Mouse (Mus musculus) liver (tissue): ENCODE measurements around the gene Dtnbp1.

Experiments
- DNase-seq: peaks from one replicate; pipeline ENCODE4 v3.0.0-alpha.2; 2020; ENCODE audit warnings: mixed read lengths

The Dtnbp1 gene

GRCm38 (mm10) chr13:44891813-44892730, 109.9 kb downstream of the Dtnbp1 start:
- DNase-seq, result no peak

DNA sequence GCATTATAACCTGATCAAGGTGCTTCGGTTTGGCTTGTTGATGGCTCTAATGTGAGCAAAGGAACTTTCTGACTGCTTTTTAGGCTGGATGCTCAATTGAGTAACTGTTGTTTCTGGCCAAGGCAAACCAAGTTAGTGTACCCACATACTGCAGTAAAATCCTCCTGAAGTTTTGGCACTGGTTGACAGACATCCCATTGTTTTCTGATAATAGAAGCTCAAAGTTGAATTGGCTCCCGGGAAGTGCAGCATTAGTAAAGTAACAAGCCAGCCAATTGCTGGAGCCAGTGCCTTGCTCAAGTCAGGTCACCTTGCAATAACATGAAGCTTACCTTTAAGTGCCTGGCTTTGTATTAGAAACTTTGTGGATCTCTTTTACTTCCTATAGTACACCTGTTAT, 111.3 kb downstream of the Dtnbp1 start:
- no peak for DNase-seq

- no peak for DNase-seq
Measured at GRCm38 (mm10) chr13:44886221-44886620, 115.7 kb downstream of the Dtnbp1 start.

GRCm38 (mm10) chr13:44881001-44881400, 120.9 kb downstream of the Dtnbp1 start:
- no peak for DNase-seq

DNA sequence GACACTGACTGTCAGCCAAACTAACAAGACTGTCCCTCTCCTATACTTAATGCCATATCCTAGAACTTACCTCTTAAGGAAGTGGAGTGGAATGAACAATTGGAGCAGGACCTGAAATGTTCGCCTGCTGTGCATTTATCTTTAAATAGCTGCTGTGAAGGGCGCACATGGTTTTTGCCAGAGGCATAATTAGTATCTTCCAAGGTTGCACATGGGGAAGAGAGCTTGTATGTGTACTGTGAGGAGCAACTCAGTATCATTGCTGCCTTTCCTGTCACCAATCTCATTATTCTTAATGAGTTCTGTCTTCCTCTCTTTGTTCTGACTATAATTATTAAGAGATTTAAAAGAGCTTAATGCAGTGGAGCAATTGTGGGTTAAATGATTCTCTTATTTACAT, 125.1 kb downstream of the Dtnbp1 start:
- DNase-seq, result no peak
